8 mouse cellular contexts compared by ENCODE assay signal in the genomic region with DNA sequence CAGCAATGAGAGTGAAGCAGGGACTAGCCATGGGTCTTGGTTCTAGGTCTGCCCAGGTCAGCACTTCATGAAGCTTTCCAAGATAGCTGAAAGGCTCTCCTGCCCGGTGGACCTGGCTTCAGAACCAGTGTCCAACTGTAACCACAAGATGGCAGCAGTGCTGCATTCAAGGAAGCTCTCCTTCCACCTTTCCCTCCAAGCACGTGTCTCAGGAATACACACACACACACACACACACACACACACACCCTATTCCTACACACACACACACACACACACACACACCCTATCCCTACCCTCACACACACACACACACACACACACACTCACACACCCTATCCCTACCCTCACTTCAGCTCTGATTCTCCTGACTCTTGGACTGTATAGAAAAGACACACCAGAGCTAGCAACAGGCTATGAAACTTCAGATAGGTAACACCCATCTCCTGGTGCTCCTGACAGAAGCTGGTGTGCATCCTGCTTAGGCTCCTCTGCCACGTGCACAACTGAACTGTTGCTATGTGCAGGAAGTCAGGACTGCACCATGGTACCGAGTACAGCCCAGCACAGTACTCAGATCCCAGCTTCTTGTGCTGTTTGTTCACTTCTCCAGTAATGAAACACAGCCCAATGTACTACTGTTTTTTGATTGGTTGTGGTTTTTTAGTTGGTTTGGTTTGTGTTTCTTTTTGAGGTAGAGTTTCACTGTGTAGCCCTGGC. TPM values are rescaled to one million over a fixed set of nuclear protein-coding genes. Genes with fewer than 3 reads are reported as not detected.
A peak's percentile ranks its signal among the peaks of the same experiment; 100 is the strongest.
DNase-seq lines count a peak whose midpoint lies in the region; ATAC-seq lines count a peak whose summit lies in the region.

No protein-coding gene starts in this region.

- no peaks in the 10 kb centered on the region for H3K9me3 ChIP-seq in megakaryocyte, embryonic 14.5 days

- peaks cover 37% of the 10 kb centered on the region for H3K4me1 ChIP-seq in megakaryocyte, embryonic 14.5 days

- peak; percentile 87 for DNase-seq in ZHBTc4 (ENCODE audit: low read depth, low spot score)
- peak; percentile 76 for DNase-seq in gastrocnemius, postnatal 10 days
- DNase-seq in induced T-regulatory cell, adult 2 months (ENCODE audit: low read depth) = peak; percentile 84
- peak; percentile 55 to 62 for DNase-seq in left cerebral cortex, adult 8-10 months (ENCODE audit: low spot score in 2 of 2)
- DNase-seq in right cerebral cortex, postnatal 10 days (ENCODE audit: low spot score in 2 of 2) = peak; percentile 85 to 88
- DNase-seq in urinary bladder, postnatal 14 days (ENCODE audit: low spot score) = peak; percentile 85

- peak; percentile 89 for ATAC-seq in common myeloid progenitor, adult 5-6 weeks (replicated peaks; ENCODE audit: low read depth, poor library complexity, severe bottlenecking)

- H3K27me3 ChIP-seq in megakaryocyte, embryonic 14.5 days (replicated peaks) = peaks cover 3% of the 10 kb centered on the region

- peak overlapping the region; percentile 50 for H3K4me3 ChIP-seq in megakaryocyte, embryonic 14.5 days (replicated peaks)

- H3K36me3 ChIP-seq in megakaryocyte, embryonic 14.5 days (replicated peaks; ENCODE audit: low read length) = peaks cover 31% of the 10 kb centered on the region

RNA-seq across cellular contexts. Expression of a gene that starts 21.6 kb away (rescaled TPM):
- 2.4 and 4.8 TPM in 2 replicates for total RNA-seq in common myeloid progenitor, adult 5-6 weeks (2017)
- 10 to 100 TPM; 14.8 to 24.3 TPM for total RNA-seq in gastrocnemius, postnatal 10 days (2021)
- 10 to 100 TPM in 1 of 4 experiments, 1 to 10 TPM in 3; 3.6 to 10.7 (median 6.8) TPM for total RNA-seq in left cerebral cortex, adult 8-10 months (2022)
- polyA plus RNA-seq in megakaryocyte, embryonic 14.5 days (2012; ENCODE audit: insufficient read depth, low replicate concordance) = 17.6 and 46.0 TPM in 2 replicates

RNA-seq across cellular contexts. Expression of a gene that starts 37.6 kb away (rescaled TPM):
- total RNA-seq in common myeloid progenitor, adult 5-6 weeks (2017) = 262 and 325 TPM in 2 replicates
- total RNA-seq in gastrocnemius, postnatal 10 days (2021) = 10 to 100 TPM; 11.9 to 15.5 TPM
- total RNA-seq in left cerebral cortex, adult 8-10 months (2022) = 10 to 100 TPM in 1 of 4 experiments, 1 to 10 TPM in 3; 8.3 to 10.2 (median 8.9) TPM
- polyA plus RNA-seq in megakaryocyte, embryonic 14.5 days (2012; ENCODE audit: insufficient read depth, low replicate concordance) = 10.9 and 16.7 TPM in 2 replicates

RNA-seq across cellular contexts. Expression of a gene that starts 38.3 kb away (rescaled TPM):
- total RNA-seq in common myeloid progenitor, adult 5-6 weeks (2017) = 7.7 and 8.6 TPM in 2 replicates
- 10 to 100 TPM; 43.2 to 47.1 TPM for total RNA-seq in gastrocnemius, postnatal 10 days (2021)
- total RNA-seq in left cerebral cortex, adult 8-10 months (2022) = 10 to 100 TPM; 38.0 to 52.0 (median 41.2) TPM
- polyA plus RNA-seq in megakaryocyte, embryonic 14.5 days (2012; ENCODE audit: insufficient read depth, low replicate concordance) = 36.8 and 115 TPM in 2 replicates

Comparison
In these comparisons a context has a peak if more than half of its experiments do, and no peak if none do; other contexts are left out.
1. Peak in every context shown above with its lines: DNase-seq, ATAC-seq and H3K4me3 ChIP-seq.
2. RNA of a gene that starts 37.6 kb away (total RNA-seq): 262 to 325 TPM in common myeloid progenitor, adult 5-6 weeks; 11.9 to 15.5 TPM in gastrocnemius, postnatal 10 days and 8.3 to 10.2 TPM in left cerebral cortex, adult 8-10 months; every median in the first group is over 10 times any median in the second.